Mouse (Mus musculus) bone marrow, adult 2 months (tissue): ENCODE data around the gene Mapk6. TPM values are rescaled to one million over a fixed set of nuclear protein-coding genes. Genes with fewer than 3 reads are reported as not detected.

Experiments used
- H3K27ac ChIP-seq: fragments of 200-500 bp; 2 replicates; pipeline ENCODE4 v1.5.1; 2012; ENCODE audit warnings: low read depth, mild to moderate bottlenecking, control low read depth, inconsistent platforms, low read length; ENCODE audit not compliant: control insufficient read depth, poor library complexity, insufficient read depth
- H3K4me1 ChIP-seq: fragments of 200-500 bp; 2 replicates; pipeline ENCODE4 v1.6.1; 2011; ENCODE audit warnings: low read length; ENCODE audit not compliant: control insufficient read depth, insufficient read depth
- H3K4me3 ChIP-seq: fragments of 200-500 bp; replicated peaks from 2 replicates; pipeline ENCODE3; 2011; ENCODE audit warnings: mild to moderate bottlenecking, low read depth, low read length, control low read depth; ENCODE audit not compliant: control insufficient read depth
- CTCF ChIP-seq: fragments of 200-500 bp; IDR thresholded peaks from 2 replicates; pipeline ENCODE4 v1.5.1; 2011; ENCODE audit warnings: low read length, control low read depth; ENCODE audit not compliant: control insufficient read depth, insufficient read depth
- POLR2A ChIP-seq: fragments of 200-500 bp; IDR thresholded peaks from 2 replicates; pipeline ENCODE4 v1.6.1; 2011; ENCODE audit warnings: low read depth, mild to moderate bottlenecking, control low read depth, low read length, borderline replicate concordance; ENCODE audit not compliant: control insufficient read depth
- WGBS: fragments of 180-500 bp; shearing (Covaris S2); methylation state at CpG from one replicate; pipeline ENCODE4 v1.1.7; 2018; 5-methylcytosine and 5-hydroxymethylcytosine counted together
- polyA plus RNA-seq: library from polyadenylated mRNA; stranded (reverse); fragments of >200 nt; gene quantifications from 2 replicates; pipeline ENCODE4 v1.2.4, GENCODE M21; 2011; ENCODE audit warnings: low replicate concordance; ENCODE audit not compliant: missing spikeins, insufficient read depth, insufficient read length

The Mapk6 gene
- polyA plus RNA-seq, 1 experiment, result 36.8 TPM

GRCm38 (mm10) chr9:75413206-75413605 is 3.4 kb upstream of the Mapk6 start:
- Histone ChIP-seq H3K27ac (no peak overlapping the region), H3K4me3 (no peak overlapping the region), H3K4me1 (peaks cover 4% of the 10 kb centered on the region)
- WGBS, result 85% methylated on average over 5 of the region's 5 CpGs
- TF ChIP-seq CTCF (no peak), POLR2A (no peak)

- TF ChIP-seq POLR2A (no peak), CTCF (no peak)
- WGBS, result 12% methylated on average over 9 of the region's 9 CpGs
- Histone ChIP-seq H3K4me3 (no peak overlapping the region), H3K4me1 (peaks cover 5% of the 10 kb centered on the region), H3K27ac (no peak overlapping the region)
Observed at GRCm38 (mm10) chr9:75411584-75411983, 1.8 kb upstream of the Mapk6 start.

- 27% methylated on average over 6 of the region's 6 CpGs for WGBS
- Histone ChIP-seq H3K4me3 (no peak overlapping the region), H3K27ac (peak overlapping the region; percentile 49; the same call in 1 of the 2 replicates), H3K4me1 (peaks cover 5% of the 10 kb centered on the region)
- TF ChIP-seq CTCF (no peak), POLR2A (no peak)
Observed at GRCm38 (mm10) chr9:75410868-75411487, 1.2 kb upstream of the Mapk6 start.

- WGBS, result under 1% methylated on average over 88 of the region's 90 CpGs
- peaks cover 5% of the 10 kb centered on the region for H3K4me1 ChIP-seq
- TF ChIP-seq CTCF (no peak), POLR2A (peak; percentile 30; the same call in 1 of the 2 replicates)
- H3K27ac ChIP-seq, result peak overlapping the region; percentile 99
- peak overlapping the region; percentile 87 for H3K4me3 ChIP-seq
Observed at GRCm38 (mm10) chr9:75409031-75409851, 564 bp downstream of the Mapk6 start.

GRCm38 (mm10) chr9:75408204-75408826 is 1.5 kb downstream of the Mapk6 start:
- TF ChIP-seq POLR2A (no peak), CTCF (no peak)
- Histone ChIP-seq H3K4me1 (peaks cover 4% of the 10 kb centered on the region), H3K27ac (no peak overlapping the region)

GRCm38 (mm10) chr9:75407803-75408202 is 2.0 kb downstream of the Mapk6 start:
- 3% methylated on average over 10 of the region's 10 CpGs for WGBS
- no peak overlapping the region for H3K27ac ChIP-seq
- no peak overlapping the region for H3K4me3 ChIP-seq
- H3K4me1 ChIP-seq, result peaks cover 4% of the 10 kb centered on the region
- TF ChIP-seq CTCF, result no peak
- TF ChIP-seq POLR2A, result no peak

More at GRCm38 (mm10) chr9:75408204-75408826, 1.5 kb downstream of the Mapk6 start:
- 2% methylated on average over 11 of the region's 11 CpGs for WGBS
- H3K4me3 ChIP-seq, result peak overlapping the region; percentile 35

- no peak for TF ChIP-seq CTCF
- no peak for TF ChIP-seq POLR2A
- no peak overlapping the region for H3K27ac ChIP-seq
- WGBS, result 81% methylated on average over 2 of the region's 2 CpGs
- no peak overlapping the region for H3K4me3 ChIP-seq
- H3K4me1 ChIP-seq, result peaks cover 5% of the 10 kb centered on the region
Observed at GRCm38 (mm10) chr9:75406121-75406520, 3.7 kb downstream of the Mapk6 start.

GRCm38 (mm10) chr9:75403520-75403919 is 6.3 kb downstream of the Mapk6 start:
- WGBS, result 67% methylated on average over 3 of the region's 3 CpGs
- Histone ChIP-seq H3K27ac (no peak overlapping the region), H3K4me1 (peaks cover 4% of the 10 kb centered on the region), H3K4me3 (no peak overlapping the region)
- TF ChIP-seq POLR2A (no peak), CTCF (no peak)
